26 mouse cellular contexts compared by ENCODE assay signal in genomic region chr11:76347589-76347988, GRCm38 (mm10).
"Had no signal": no experiment of that assay in that cellular context is flagged by ENCODE, and none has a peak within 500 bp of the region (broad histone marks: within the 10 kb centered on the region; RNA-seq: fewer than 3 reads in every experiment).

No protein-coding gene starts in this region.

- H3K4me3 ChIP-seq: gastrocnemius, adult 2 months; heart, embryonic 10.5 days; heart, embryonic 12.5 days; hindbrain, embryonic 10.5 days; hindbrain, embryonic 12.5 days; hindbrain, embryonic 15.5 days; kidney, embryonic 15.5 days; limb, embryonic 13.5 days; limb, embryonic 15.5 days; liver, embryonic 12.5 days had no signal

- H3K9ac ChIP-seq: heart, embryonic 12.5 days; hindbrain, embryonic 12.5 days; hindbrain, embryonic 15.5 days; kidney, embryonic 15.5 days; limb, embryonic 13.5 days; limb, embryonic 15.5 days; liver, embryonic 12.5 days had no signal

- H3K27me3 ChIP-seq: heart, embryonic 12.5 days; hindbrain, embryonic 12.5 days; hindbrain, embryonic 15.5 days; kidney, embryonic 15.5 days; limb, embryonic 13.5 days; limb, embryonic 15.5 days; liver, embryonic 12.5 days had no signal

- H3K4me2 ChIP-seq: heart, embryonic 12.5 days; hindbrain, embryonic 12.5 days; hindbrain, embryonic 15.5 days; kidney, embryonic 15.5 days; limb, embryonic 13.5 days; limb, embryonic 15.5 days; liver, embryonic 12.5 days had no signal

- DNase-seq: gastrocnemius, adult 2 months; gastrocnemius, postnatal 10 days; gastrocnemius, postnatal 25 days; heart, adult 18-20 months; heart, postnatal 10 days; heart, postnatal 4 days; kidney, adult 11 months; kidney, adult 2 months; kidney, adult 9 months; kidney, postnatal 14 days; kidney, postnatal 36 days; layer of hippocampus, adult 9-11 months; layer of hippocampus, postnatal 36 days; left cerebral cortex, postnatal 4 days had no signal

- ATAC-seq: hindbrain, postnatal 0 days; intestine, embryonic 16.5 days; liver, embryonic 12.5 days had no signal

- H3K27ac ChIP-seq: gastrocnemius, adult 2 months; heart, embryonic 10.5 days; hindbrain, embryonic 12.5 days; hindbrain, embryonic 15.5 days; hindbrain, postnatal 0 days; kidney, embryonic 15.5 days; kidney, postnatal 0 days; limb, embryonic 13.5 days; limb, embryonic 15.5 days; liver, embryonic 12.5 days had no signal

- H3K9me3 ChIP-seq: heart, embryonic 10.5 days; heart, embryonic 12.5 days; hindbrain, embryonic 10.5 days; hindbrain, embryonic 12.5 days; hindbrain, embryonic 15.5 days; kidney, embryonic 15.5 days; limb, embryonic 13.5 days; limb, embryonic 15.5 days; liver, embryonic 12.5 days had no signal

- H3K36me3 ChIP-seq: heart, embryonic 12.5 days; hindbrain, embryonic 12.5 days; hindbrain, embryonic 15.5 days; kidney, embryonic 15.5 days; limb, embryonic 15.5 days; liver, embryonic 12.5 days had no signal
